Mouse (Mus musculus): ENCODE results near the gene Irs2. TPM values are rescaled to one million over a fixed set of nuclear protein-coding genes. Genes with fewer than 3 reads are reported as not detected.

The Irs2 gene
- polyA plus RNA-seq, 1 experiment from 2014 or later, result 8.3 TPM

GRCm38 (mm10) chr8:10952235-10952634 lies 56.0 kb downstream of the Irs2 start:
- Histone ChIP-seq H3K4me3 (ENCODE audit: low read depth, low read length) (no peak overlapping the region), H3K9ac (ENCODE audit: low read length) (no peak overlapping the region), H3K27me3 (ENCODE audit: control insufficient read depth, insufficient read depth, low read length) (no peaks in the 10 kb centered on the region), H3K4me1 (ENCODE audit: control insufficient read depth, insufficient read depth, low read length) (no peaks in the 10 kb centered on the region), H3K36me3 (ENCODE audit: control insufficient read depth, insufficient read depth, low read length) (no peaks in the 10 kb centered on the region), H3K4me2 (ENCODE audit: low read depth, severe bottlenecking) (no peak overlapping the region), H3K9me3 (ENCODE audit: control insufficient read depth, low read length) (no peaks in the 10 kb centered on the region), H3K27ac (replicated peaks; ENCODE audit: low read depth, low read length) (no peak overlapping the region)
- 94% methylated on average over 2 of the region's 2 CpGs for WGBS
- no peak for ATAC-seq (ENCODE audit: insufficient number of reproducible peaks, low FRiP score, low TSS enrichment, low read depth)
- DNase-seq (ENCODE audit: low spot score), result no peak

GRCm38 (mm10) chr8:10951567-10951966 lies 56.7 kb downstream of the Irs2 start:
- Histone ChIP-seq H3K9me3 (ENCODE audit: control insufficient read depth, low read length) (no peaks in the 10 kb centered on the region), H3K4me3 (ENCODE audit: low read depth, low read length) (no peak overlapping the region), H3K9ac (ENCODE audit: low read length) (no peak overlapping the region), H3K36me3 (ENCODE audit: control insufficient read depth, insufficient read depth, low read length) (no peaks in the 10 kb centered on the region), H3K27me3 (ENCODE audit: control insufficient read depth, insufficient read depth, low read length) (no peaks in the 10 kb centered on the region), H3K4me1 (ENCODE audit: control insufficient read depth, insufficient read depth, low read length) (peaks cover 5% of the 10 kb centered on the region; the same call in 1 of the 2 replicates), H3K27ac (replicated peaks; ENCODE audit: low read depth, low read length) (no peak overlapping the region), H3K4me2 (ENCODE audit: low read depth, severe bottlenecking) (no peak overlapping the region)
- 46% methylated on average over 4 of the region's 4 CpGs for WGBS
- ATAC-seq (ENCODE audit: insufficient number of reproducible peaks, low FRiP score, low TSS enrichment, low read depth) (no peak), DNase-seq (ENCODE audit: low spot score) (no peak)

DNA sequence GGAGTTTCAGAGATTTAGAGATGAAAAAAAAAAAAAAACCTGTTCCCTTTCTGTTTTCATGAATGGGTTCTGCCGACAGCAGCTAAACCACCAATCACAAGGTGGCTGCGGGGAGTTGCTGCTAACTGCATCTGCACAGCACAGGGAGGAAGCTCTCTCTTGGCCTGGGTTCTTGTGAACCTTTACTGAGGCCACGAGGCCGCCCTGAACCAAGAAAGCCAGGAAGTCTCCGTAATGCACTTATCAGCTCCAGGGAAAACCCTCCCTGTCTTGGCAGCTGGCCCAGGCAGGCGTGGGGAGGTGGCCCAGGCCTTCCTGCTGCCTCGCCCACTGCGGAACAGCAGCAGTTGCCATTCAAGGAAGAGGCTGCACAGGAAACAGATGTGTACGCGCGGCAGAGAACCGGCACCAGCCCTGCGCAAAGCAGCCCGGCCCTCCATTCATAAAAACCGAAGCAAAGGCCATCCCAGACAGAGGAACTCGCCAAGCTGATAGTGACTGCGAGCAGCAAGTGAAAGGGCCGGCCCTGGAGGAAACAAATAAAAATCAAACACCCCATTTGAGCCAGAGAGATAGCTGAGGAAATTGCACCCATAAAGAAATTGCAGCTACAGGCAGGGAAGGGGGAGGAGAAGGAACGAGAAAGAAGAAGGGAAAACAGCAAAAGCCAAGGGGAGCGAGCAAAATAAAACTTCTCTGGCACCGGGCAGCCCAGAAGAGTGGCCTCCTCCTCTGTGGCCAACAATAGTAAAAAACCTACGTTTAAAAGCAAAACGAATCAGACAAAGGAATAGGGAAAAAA lies 62.1 kb downstream of the Irs2 start:
- H3K27ac ChIP-seq (replicated peaks; ENCODE audit: low read depth, low read length), result peak overlapping the region; percentile 87
- H3K4me3 ChIP-seq (ENCODE audit: low read depth, low read length), result no peak overlapping the region
- peak; percentile 86 for DNase-seq (ENCODE audit: low spot score)
- H3K36me3 ChIP-seq (ENCODE audit: control insufficient read depth, insufficient read depth, low read length), result no peaks in the 10 kb centered on the region
- ATAC-seq (ENCODE audit: insufficient number of reproducible peaks, low FRiP score, low TSS enrichment, low read depth), result peak; percentile 83
- H3K9ac ChIP-seq (ENCODE audit: low read length), result peak overlapping the region; percentile 50
- WGBS, result 3% methylated on average over 23 of the region's 23 CpGs
- H3K9me3 ChIP-seq (ENCODE audit: control insufficient read depth, low read length), result no peaks in the 10 kb centered on the region
- H3K27me3 ChIP-seq (ENCODE audit: control insufficient read depth, insufficient read depth, low read length), result no peaks in the 10 kb centered on the region
- peaks cover 17% of the 10 kb centered on the region for H3K4me1 ChIP-seq (ENCODE audit: control insufficient read depth, insufficient read depth, low read length)
- H3K4me2 ChIP-seq (ENCODE audit: low read depth, severe bottlenecking), result peak overlapping the region; percentile 34

GRCm38 (mm10) chr8:10945490-10945889 lies 62.8 kb downstream of the Irs2 start:
- peak overlapping the region; percentile 50; the same call in 1 of the 2 replicates for H3K9ac ChIP-seq (ENCODE audit: low read length)
- peaks cover 17% of the 10 kb centered on the region for H3K4me1 ChIP-seq (ENCODE audit: control insufficient read depth, insufficient read depth, low read length)
- no peak for DNase-seq (ENCODE audit: low spot score)
- no peaks in the 10 kb centered on the region for H3K27me3 ChIP-seq (ENCODE audit: control insufficient read depth, insufficient read depth, low read length)
- no peak for ATAC-seq (ENCODE audit: insufficient number of reproducible peaks, low FRiP score, low TSS enrichment, low read depth)
- H3K9me3 ChIP-seq (ENCODE audit: control insufficient read depth, low read length), result no peaks in the 10 kb centered on the region
- H3K4me2 ChIP-seq (ENCODE audit: low read depth, severe bottlenecking), result no peak overlapping the region
- H3K4me3 ChIP-seq (ENCODE audit: low read depth, low read length), result no peak overlapping the region
- peak overlapping the region; percentile 87 for H3K27ac ChIP-seq (replicated peaks; ENCODE audit: low read depth, low read length)
- H3K36me3 ChIP-seq (ENCODE audit: control insufficient read depth, insufficient read depth, low read length), result no peaks in the 10 kb centered on the region
- WGBS, result 74% methylated on average over 2 of the region's 2 CpGs

DNA sequence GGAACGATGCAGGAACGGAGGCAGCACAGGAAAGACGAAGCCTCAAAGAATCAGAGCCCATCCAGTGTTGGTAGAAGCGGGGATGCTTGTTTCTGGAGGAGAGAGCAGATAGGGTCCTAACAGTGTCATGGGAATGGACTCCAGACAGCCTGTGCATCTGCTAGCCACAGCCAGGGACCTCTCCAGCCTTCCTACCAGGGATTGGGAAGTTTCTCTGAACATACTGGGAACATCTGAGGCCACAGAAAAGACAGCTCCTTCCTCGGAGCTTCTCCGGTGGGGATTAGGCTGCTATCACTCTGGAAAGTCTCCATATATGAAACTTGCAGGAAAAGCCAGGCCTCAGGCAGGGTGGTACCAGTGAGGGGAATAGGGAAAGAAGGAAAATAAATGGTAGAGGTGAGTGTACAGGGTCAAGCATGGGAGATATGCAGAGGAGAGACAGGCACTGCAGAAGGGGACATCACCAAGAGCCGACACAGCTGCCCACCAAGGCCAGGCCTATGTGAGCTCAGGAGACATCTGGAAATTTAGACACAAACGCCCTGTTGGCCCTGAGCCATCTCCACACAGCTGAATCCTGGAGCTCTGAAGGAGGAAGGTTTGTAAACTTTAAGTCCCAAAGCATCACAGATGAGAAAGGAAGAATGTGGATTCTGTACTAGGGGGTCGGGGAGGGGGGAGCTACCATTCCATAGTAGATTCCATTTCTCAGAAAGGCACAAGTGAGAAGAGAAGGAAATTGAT lies 64.8 kb downstream of the Irs2 start:
- Histone ChIP-seq H3K27me3 (ENCODE audit: control insufficient read depth, insufficient read depth, low read length) (no peaks in the 10 kb centered on the region), H3K4me1 (ENCODE audit: control insufficient read depth, insufficient read depth, low read length) (peaks cover 17% of the 10 kb centered on the region), H3K9ac (ENCODE audit: low read length) (no peak overlapping the region), H3K9me3 (ENCODE audit: control insufficient read depth, low read length) (no peaks in the 10 kb centered on the region), H3K4me2 (ENCODE audit: low read depth, severe bottlenecking) (no peak overlapping the region), H3K4me3 (ENCODE audit: low read depth, low read length) (no peak overlapping the region), H3K36me3 (ENCODE audit: control insufficient read depth, insufficient read depth, low read length) (no peaks in the 10 kb centered on the region), H3K27ac (replicated peaks; ENCODE audit: low read depth, low read length) (no peak overlapping the region)
- ATAC-seq (ENCODE audit: insufficient number of reproducible peaks, low FRiP score, low TSS enrichment, low read depth), result no peak
- WGBS, result 82% methylated on average over 9 of the region's 9 CpGs
- DNase-seq (ENCODE audit: low spot score), result no peak

DNA sequence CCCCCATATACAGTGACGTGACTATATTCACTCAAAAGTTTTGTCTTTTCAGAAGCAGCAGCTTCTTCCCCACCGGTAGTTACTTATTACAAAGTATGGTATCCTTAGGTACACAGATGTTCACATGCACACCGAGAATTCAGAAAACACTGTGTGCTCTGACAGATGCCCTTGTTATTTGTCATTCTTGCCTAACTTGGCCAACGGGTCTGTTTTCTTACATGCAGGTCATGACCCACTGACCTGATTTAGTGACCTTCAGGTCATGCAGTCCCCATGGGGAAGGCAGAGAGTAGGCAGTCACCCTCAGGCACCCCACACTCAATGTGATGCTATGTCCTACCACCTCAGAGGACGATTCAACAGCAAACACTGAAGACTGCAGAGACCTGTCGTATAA lies 68.4 kb downstream of the Irs2 start:
- H3K9me3 ChIP-seq (ENCODE audit: control insufficient read depth, low read length), result no peaks in the 10 kb centered on the region
- H3K4me2 ChIP-seq (ENCODE audit: low read depth, severe bottlenecking), result no peak overlapping the region
- ATAC-seq (ENCODE audit: insufficient number of reproducible peaks, low FRiP score, low TSS enrichment, low read depth) (no peak), DNase-seq (ENCODE audit: low spot score) (no peak)
- H3K4me1 ChIP-seq (ENCODE audit: control insufficient read depth, insufficient read depth, low read length), result no peaks in the 10 kb centered on the region
- H3K27me3 ChIP-seq (ENCODE audit: control insufficient read depth, insufficient read depth, low read length), result no peaks in the 10 kb centered on the region
- H3K9ac ChIP-seq (ENCODE audit: low read length), result no peak overlapping the region
- 56% methylated on average over 6 of the region's 6 CpGs for WGBS
- no peaks in the 10 kb centered on the region for H3K36me3 ChIP-seq (ENCODE audit: control insufficient read depth, insufficient read depth, low read length)
- H3K4me3 ChIP-seq (ENCODE audit: low read depth, low read length), result no peak overlapping the region
- H3K27ac ChIP-seq (replicated peaks; ENCODE audit: low read depth, low read length), result no peak overlapping the region

- 73% methylated on average over 3 of the region's 3 CpGs for WGBS
- Histone ChIP-seq H3K9me3 (ENCODE audit: control insufficient read depth, low read length) (no peaks in the 10 kb centered on the region), H3K27ac (replicated peaks; ENCODE audit: low read depth, low read length) (no peak overlapping the region), H3K36me3 (ENCODE audit: control insufficient read depth, insufficient read depth, low read length) (no peaks in the 10 kb centered on the region), H3K4me2 (ENCODE audit: low read depth, severe bottlenecking) (no peak overlapping the region), H3K4me3 (ENCODE audit: low read depth, low read length) (no peak overlapping the region), H3K27me3 (ENCODE audit: control insufficient read depth, insufficient read depth, low read length) (no peaks in the 10 kb centered on the region), H3K9ac (ENCODE audit: low read length) (no peak overlapping the region), H3K4me1 (ENCODE audit: control insufficient read depth, insufficient read depth, low read length) (no peaks in the 10 kb centered on the region)
- no peak for DNase-seq (ENCODE audit: low spot score)
- no peak for ATAC-seq (ENCODE audit: insufficient number of reproducible peaks, low FRiP score, low TSS enrichment, low read depth)
Observed at GRCm38 (mm10) chr8:10939210-10939782, 69.0 kb downstream of the Irs2 start.

DNA sequence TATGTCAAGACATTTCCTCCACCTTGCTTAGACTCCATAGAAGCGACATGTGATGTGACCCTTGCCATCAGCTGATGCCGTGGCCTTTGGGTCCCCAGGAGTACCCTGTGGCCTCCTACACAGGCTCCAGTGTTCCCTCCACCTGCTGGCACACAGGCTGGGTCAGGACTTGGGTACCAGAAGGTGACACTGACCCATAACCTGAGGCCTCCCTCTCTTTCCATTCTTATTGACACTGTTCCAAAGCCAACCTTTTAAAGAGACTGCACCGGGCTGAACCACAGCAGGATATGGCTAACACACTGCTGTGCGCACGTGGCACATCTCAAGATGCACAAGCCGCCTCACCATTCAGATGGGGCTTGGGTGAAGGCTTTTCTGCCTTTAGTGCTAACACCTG lies 70.0 kb downstream of the Irs2 start:
- Histone ChIP-seq H3K9me3 (ENCODE audit: control insufficient read depth, low read length) (no peaks in the 10 kb centered on the region), H3K27me3 (ENCODE audit: control insufficient read depth, insufficient read depth, low read length) (no peaks in the 10 kb centered on the region), H3K9ac (ENCODE audit: low read length) (no peak overlapping the region), H3K36me3 (ENCODE audit: control insufficient read depth, insufficient read depth, low read length) (no peaks in the 10 kb centered on the region), H3K4me2 (ENCODE audit: low read depth, severe bottlenecking) (no peak overlapping the region), H3K27ac (replicated peaks; ENCODE audit: low read depth, low read length) (no peak overlapping the region), H3K4me1 (ENCODE audit: control insufficient read depth, insufficient read depth, low read length) (no peaks in the 10 kb centered on the region), H3K4me3 (ENCODE audit: low read depth, low read length) (no peak overlapping the region)
- whole genome bisulfite sequencing, result 80% methylated on average over 6 of the region's 6 CpGs
- no peak for ATAC-seq (ENCODE audit: insufficient number of reproducible peaks, low FRiP score, low TSS enrichment, low read depth)
- DNase-seq (ENCODE audit: low spot score), result no peak
